Mouse (Mus musculus) lung, embryonic 15.5 days (tissue): Measurements from ENCODE around the gene Rftn1. TPM values are rescaled to one million over a fixed set of nuclear protein-coding genes. Genes with fewer than 3 reads are reported as not detected.

ENCODE experiments used
- ATAC-seq: fragments of 200-750 bp; cut with Nextera tagmentation; 2 replicates; pipeline ENCODE4 v1.8.0; 2017; ENCODE audit warnings: moderate number of reproducible peaks, borderline replicate concordance; ENCODE audit not compliant: low FRiP score, low TSS enrichment; ENCODE audit errors: extremely low read depth
- H3K27ac ChIP-seq: fragments of 300-500 bp; sonication (generic); 2 replicates; pipeline ENCODE4 v1.5.1; 2015; ENCODE audit warnings: moderate library complexity, mild to moderate bottlenecking, inconsistent platforms
- H3K27me3 ChIP-seq: fragments of 300-500 bp; sonication (generic); 2 replicates; pipeline ENCODE4 v1.6.1; 2015; ENCODE audit warnings: inconsistent platforms
- H3K36me3 ChIP-seq: fragments of 300-500 bp; sonication (generic); 2 replicates; pipeline ENCODE4 v1.6.1; 2015; ENCODE audit warnings: inconsistent platforms
- H3K4me1 ChIP-seq: fragments of 300-500 bp; sonication (generic); 2 replicates; pipeline ENCODE4 v1.6.1; 2015; ENCODE audit warnings: inconsistent platforms
- H3K4me2 ChIP-seq: fragments of 300-500 bp; sonication (generic); 2 replicates; pipeline ENCODE4 v1.6.1; 2015; ENCODE audit warnings: inconsistent platforms, mild to moderate bottlenecking, moderate library complexity
- H3K4me3 ChIP-seq: fragments of 300-500 bp; sonication (generic); 2 replicates; pipeline ENCODE4 v1.5.1; 2015; ENCODE audit warnings: mild to moderate bottlenecking, inconsistent platforms
- H3K9ac ChIP-seq: fragments of 300-500 bp; sonication (generic); 2 replicates; pipeline ENCODE4 v1.6.1; 2015; ENCODE audit warnings: inconsistent platforms
- H3K9me3 ChIP-seq: fragments of 300-500 bp; sonication (generic); 2 replicates; pipeline ENCODE4 v1.6.1; 2016; ENCODE audit warnings: inconsistent platforms
- WGBS: fragments of 180-500 bp; shearing (Covaris S2); methylation state at CpG from one replicate; pipeline ENCODE4 v1.1.7; 2015; 5-methylcytosine and 5-hydroxymethylcytosine counted together
- polyA plus RNA-seq: library from polyadenylated mRNA; unstranded; fragments of >200 nt; fragmentation: Nextera tagmentation; extraction: Ambion mirVana; gene quantifications from 2 replicates; pipeline ENCODE4 v1.2.1, GENCODE M21; 2015

Rftn1 gene
- polyA plus RNA-seq, 1 experiment from 2014 or later: 18.4 TPM

DNA sequence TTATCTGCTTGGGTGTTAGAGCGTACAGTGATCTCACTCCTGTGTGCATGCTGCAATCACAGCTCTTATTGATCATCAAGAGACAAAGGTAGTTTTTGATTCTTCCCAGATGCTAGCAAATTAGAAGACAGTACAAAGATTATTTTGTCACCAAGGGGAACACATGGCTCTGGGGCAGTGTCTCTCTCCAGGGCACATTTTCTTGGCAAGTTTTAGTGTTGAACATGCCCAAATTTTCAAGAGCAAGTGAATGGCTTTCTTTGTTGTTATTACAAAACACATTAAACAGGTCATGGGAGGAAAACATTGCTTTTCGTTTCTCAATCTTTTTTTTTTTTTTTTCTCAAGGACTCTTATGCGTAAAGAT lies 213.1 kb downstream of the Rftn1 start:
- H3K4me3 ChIP-seq: no peak overlapping the region
- 72% methylated on average over 3 of the region's 3 CpGs for WGBS
- no peak overlapping the region for H3K4me2 ChIP-seq
- H3K9ac ChIP-seq: no peak overlapping the region
- H3K36me3 ChIP-seq: no peaks in the 10 kb centered on the region
- no peaks in the 10 kb centered on the region for H3K4me1 ChIP-seq
- ATAC-seq: no peak
- H3K27me3 ChIP-seq: no peaks in the 10 kb centered on the region
- H3K27ac ChIP-seq: no peak overlapping the region
- no peaks in the 10 kb centered on the region for H3K9me3 ChIP-seq

DNA sequence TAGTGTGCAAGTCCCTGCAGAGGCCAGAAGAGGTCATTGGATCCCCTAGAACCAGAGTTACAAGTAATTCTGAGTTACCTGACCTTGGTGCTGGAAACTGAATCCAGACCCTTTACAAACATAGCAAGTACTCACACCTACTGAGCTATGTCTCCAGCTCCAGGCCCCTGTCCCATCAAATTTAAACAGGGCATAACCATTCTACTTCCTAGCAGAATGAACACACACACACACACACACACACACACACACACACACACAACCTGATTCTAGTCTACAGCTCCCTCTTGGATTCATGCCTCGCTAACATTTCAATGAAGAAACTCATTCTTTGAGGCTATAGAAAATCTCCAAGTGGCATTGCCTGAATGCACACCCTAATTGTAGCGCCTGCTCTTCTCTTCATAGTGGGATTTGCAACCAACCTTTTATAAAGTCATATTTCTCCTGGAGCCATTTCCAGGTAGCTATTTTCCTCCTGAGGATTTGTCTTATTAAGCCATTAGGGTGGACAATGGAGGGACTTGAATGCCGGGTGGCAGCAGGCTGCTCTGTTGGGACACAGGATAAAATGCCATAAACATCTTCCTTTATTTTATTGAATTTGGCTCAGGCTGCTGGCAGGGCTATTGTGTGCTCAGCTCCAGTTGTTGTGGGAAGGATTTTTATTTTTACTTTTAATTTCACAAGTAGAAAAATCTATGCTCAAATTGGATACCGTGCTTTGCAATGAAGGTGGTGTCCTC lies 213.6 kb downstream of the Rftn1 start:
- Histone ChIP-seq H3K4me2 (no peak overlapping the region), H3K4me3 (no peak overlapping the region), H3K27me3 (no peaks in the 10 kb centered on the region), H3K9ac (no peak overlapping the region), H3K4me1 (no peaks in the 10 kb centered on the region), H3K27ac (no peak overlapping the region), H3K36me3 (no peaks in the 10 kb centered on the region), H3K9me3 (no peaks in the 10 kb centered on the region)
- no peak for ATAC-seq
- WGBS: 84% methylated on average over 4 of the region's 4 CpGs

DNA sequence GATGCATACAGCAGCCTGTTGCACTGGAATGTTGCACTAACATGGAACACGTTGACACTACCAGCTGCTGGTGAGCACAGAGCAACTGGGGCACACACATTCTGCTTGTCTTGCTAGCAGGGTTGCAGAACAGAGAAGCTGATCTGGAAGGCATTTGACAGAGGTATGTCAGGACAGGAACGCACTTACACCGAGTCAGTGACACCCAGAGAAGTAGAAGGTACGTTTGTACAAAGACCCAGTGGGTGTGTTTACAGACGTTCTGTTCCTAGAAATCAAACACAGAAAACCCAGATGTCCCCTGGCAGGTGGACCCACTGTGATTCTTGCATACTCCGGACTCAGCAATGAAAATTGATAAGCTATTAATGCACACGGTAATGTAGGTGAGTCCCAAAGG lies 215.0 kb downstream of the Rftn1 start:
- no peak for ATAC-seq
- no peaks in the 10 kb centered on the region for H3K27me3 ChIP-seq
- H3K4me2 ChIP-seq: no peak overlapping the region
- H3K4me3 ChIP-seq: no peak overlapping the region
- no peaks in the 10 kb centered on the region for H3K36me3 ChIP-seq
- no peaks in the 10 kb centered on the region for H3K4me1 ChIP-seq
- H3K27ac ChIP-seq: no peak overlapping the region
- H3K9me3 ChIP-seq: no peaks in the 10 kb centered on the region
- H3K9ac ChIP-seq: no peak overlapping the region
- WGBS: 53% methylated on average over 7 of the region's 7 CpGs

DNA sequence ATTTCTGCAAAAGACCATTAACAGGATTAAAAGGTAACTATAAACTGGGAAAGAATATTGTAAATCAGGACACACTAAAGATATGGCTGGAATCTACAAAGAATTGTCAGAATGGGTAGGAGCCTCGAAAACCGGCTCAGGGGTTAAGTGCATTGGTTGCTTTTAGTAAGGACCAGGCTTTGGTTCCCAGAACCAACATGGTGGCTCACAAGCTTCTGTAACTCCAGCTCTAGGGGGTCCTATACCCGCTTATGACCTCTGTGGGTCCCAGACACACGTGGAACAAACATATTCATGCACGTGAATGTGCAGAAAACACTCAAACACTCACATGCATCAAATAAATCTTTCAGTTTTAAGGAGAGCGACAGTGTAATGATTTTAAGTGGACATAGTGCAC lies 215.5 kb downstream of the Rftn1 start:
- Histone ChIP-seq H3K9ac (no peak overlapping the region), H3K4me1 (no peaks in the 10 kb centered on the region), H3K4me3 (no peak overlapping the region), H3K27me3 (no peaks in the 10 kb centered on the region), H3K27ac (no peak overlapping the region), H3K4me2 (no peak overlapping the region), H3K36me3 (no peaks in the 10 kb centered on the region), H3K9me3 (no peaks in the 10 kb centered on the region)
- WGBS: 73% methylated on average over 6 of the region's 6 CpGs
- no peak for ATAC-seq

DNA sequence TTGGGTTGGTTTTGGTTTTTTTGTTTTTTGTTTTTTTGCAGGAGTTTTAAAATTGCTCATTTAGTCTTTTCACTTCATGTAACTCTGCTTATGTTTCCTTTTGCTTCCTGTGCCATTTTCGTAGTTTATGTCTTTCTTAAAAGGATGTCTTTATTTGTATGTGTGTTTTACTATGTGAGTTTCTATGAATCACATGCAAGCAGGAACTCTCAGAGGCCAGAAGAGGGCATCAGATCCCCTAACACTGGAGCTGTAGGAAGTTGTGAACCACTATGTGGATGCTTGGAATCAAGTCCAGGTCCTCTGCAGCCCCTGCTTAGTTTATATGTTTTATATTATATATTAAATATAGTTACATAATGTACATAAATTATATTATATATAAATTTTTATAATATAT lies 218.3 kb downstream of the Rftn1 start:
- Histone ChIP-seq H3K27ac (no peak overlapping the region), H3K9me3 (no peaks in the 10 kb centered on the region), H3K4me2 (no peak overlapping the region), H3K4me1 (no peaks in the 10 kb centered on the region), H3K4me3 (no peak overlapping the region), H3K27me3 (no peaks in the 10 kb centered on the region), H3K36me3 (no peaks in the 10 kb centered on the region), H3K9ac (no peak overlapping the region)
- ATAC-seq: no peak
- WGBS: 94% methylated on average over 1 of the region's 1 CpGs

DNA sequence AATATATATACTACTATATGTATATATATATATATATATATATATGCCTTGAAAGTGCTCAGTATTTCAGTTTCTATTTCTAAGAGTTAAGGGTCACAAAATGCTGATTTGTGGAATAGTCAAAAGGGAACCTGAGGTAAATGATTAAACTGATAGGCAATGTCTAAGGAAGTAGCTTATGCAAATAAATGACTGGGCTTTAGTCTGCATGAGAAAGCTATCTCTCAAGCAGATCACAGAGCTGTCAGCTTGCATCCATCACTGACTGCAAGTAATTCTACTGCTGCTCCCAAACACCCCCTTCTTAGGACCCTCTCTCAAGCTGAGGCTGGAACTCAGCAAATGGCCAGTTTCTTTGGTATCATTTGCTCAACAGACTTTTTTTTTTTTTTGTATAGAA lies 219.4 kb downstream of the Rftn1 start:
- Histone ChIP-seq H3K9ac (no peak overlapping the region), H3K4me2 (no peak overlapping the region), H3K27ac (no peak overlapping the region), H3K9me3 (no peaks in the 10 kb centered on the region), H3K4me1 (no peaks in the 10 kb centered on the region), H3K36me3 (no peaks in the 10 kb centered on the region), H3K27me3 (no peaks in the 10 kb centered on the region), H3K4me3 (no peak overlapping the region)
- no peak for ATAC-seq

DNA sequence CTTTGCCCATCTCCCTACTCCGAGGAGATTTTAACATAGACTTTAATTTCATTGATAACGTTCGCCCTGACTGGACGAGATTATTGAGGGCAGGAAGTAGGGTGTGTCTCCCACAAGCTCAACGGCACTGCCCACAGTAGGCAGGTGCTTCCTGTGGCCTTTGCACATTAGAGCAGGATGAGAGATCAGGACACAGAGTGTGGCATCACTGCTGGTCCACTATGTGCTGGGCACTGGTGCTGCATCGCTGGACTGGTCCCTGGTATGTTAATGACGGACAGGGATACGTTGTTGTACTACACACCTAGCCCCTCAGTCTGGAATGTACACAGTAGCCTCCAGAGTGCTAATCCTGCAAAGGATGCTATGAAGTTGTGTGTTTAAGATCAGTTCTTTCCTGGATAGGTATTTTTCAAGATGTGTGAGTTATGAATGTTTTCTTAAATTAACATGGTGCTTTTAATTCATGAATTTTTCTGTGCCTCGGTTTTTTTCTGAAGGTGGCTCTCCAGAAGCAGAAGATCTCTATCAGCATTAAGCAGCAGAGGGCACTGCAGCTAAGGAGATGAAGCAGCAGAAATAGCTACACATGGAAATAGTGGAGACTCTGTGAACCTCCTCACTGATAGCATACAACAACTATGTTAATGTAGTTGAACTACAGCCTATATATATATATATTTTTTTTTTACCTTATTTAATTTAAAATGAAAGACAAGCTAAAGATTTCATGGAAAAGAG lies 221.8 kb downstream of the Rftn1 start:
- WGBS: 46% methylated on average over 9 of the region's 9 CpGs
- no peak overlapping the region for H3K4me3 ChIP-seq
- no peak for ATAC-seq
- no peaks in the 10 kb centered on the region for H3K4me1 ChIP-seq
- no peaks in the 10 kb centered on the region for H3K36me3 ChIP-seq
- H3K9me3 ChIP-seq: no peaks in the 10 kb centered on the region
- no peak overlapping the region for H3K27ac ChIP-seq
- H3K9ac ChIP-seq: no peak overlapping the region
- H3K27me3 ChIP-seq: no peaks in the 10 kb centered on the region
- H3K4me2 ChIP-seq: no peak overlapping the region

DNA sequence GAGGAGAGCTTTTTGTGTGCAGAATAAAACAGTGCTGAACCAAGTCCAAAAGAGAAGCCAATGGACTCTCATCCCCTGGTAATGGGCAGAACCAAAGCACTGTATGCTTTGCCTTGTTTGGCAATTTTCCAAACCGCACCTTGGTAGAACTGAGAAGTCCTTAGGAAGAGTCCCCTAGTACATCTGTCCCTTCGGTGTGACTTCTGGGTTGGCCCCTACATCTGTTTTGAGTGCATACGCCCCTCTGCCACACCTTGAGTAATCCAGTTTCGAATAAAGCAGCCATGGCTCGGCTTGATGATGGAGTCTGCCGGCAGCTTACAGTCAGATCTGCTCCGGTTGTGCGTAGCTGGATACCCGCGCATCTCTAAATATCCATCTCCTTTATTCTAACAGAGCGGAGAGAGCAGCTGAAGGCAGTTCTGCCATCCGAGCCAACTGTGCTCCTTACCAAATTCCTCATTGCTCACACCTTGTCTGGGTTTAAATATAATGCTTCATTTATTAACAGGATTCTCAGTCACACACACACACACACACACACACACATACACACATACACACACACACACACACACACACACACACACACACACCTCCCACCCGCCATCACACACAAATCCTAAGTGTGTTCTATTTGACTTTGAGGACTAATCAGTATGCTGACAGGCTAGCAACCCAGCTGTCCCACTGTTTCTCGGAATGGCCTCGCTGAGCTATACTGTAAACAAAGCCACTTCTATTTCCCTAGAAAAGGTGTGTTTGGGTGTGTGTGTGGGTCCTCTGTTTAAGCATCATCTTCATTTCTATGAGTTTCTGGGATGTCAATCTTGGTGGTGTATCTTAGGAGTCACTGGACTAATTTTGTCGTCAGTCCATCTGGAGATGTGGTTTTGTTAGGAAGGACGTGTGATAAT lies 224.4 kb downstream of the Rftn1 start:
- WGBS: 76% methylated on average over 17 of the region's 17 CpGs
- no peak overlapping the region for H3K9ac ChIP-seq

DNA sequence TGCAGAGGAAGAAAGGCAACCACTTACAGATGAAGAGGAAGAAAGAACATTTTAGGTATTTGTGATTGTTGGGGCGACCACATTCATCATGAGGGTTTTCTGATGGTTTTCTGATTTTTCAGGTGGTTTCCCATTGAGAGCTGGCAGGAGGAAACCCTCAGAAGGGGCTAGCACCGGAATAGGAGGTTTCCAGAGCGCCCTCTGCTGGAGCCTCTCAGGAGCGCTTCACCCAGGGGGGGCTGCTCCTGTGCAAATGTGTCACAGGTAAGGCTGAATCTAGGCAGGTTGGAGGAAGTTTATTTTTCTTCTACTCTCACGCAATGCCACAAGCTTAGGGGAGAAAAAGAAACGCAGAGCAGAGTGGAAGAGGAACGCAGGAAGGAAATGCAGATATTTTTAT lies 225.4 kb downstream of the Rftn1 start:
- no peak overlapping the region for H3K27ac ChIP-seq
- no peaks in the 10 kb centered on the region for H3K9me3 ChIP-seq
- no peak overlapping the region for H3K4me2 ChIP-seq
- WGBS: 76% methylated on average over 7 of the region's 7 CpGs
- no peak for ATAC-seq
- no peaks in the 10 kb centered on the region for H3K36me3 ChIP-seq
- H3K4me3 ChIP-seq: no peak overlapping the region
- no peak overlapping the region for H3K9ac ChIP-seq
- no peaks in the 10 kb centered on the region for H3K27me3 ChIP-seq
- no peaks in the 10 kb centered on the region for H3K4me1 ChIP-seq

More for the DNA sequence above, 224.4 kb downstream of the Rftn1 start:
- Histone ChIP-seq H3K4me1 (no peaks in the 10 kb centered on the region), H3K9me3 (no peaks in the 10 kb centered on the region), H3K27ac (no peak overlapping the region), H3K4me2 (no peak overlapping the region), H3K4me3 (no peak overlapping the region), H3K27me3 (no peaks in the 10 kb centered on the region), H3K36me3 (no peaks in the 10 kb centered on the region)
- ATAC-seq: no peak

DNA sequence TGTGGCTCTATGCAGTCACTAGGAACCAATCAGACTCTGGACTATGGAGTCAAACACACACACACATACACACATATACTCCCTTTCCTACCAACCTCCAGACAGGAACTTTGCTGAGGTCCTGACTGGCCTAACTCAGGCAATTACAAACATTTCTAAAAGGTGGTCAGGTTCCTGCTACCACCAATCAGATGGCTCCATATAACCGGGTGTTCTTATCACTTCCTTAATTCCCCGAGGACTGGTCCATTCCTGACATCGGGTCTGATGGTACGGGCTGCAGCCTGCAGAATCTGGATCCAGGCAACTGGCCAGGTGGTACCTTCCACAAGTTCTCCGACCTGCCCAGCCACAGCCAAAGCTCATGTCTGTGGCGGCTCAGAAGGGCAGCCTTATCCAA lies 226.0 kb downstream of the Rftn1 start:
- Histone ChIP-seq H3K4me3 (no peak overlapping the region), H3K9ac (no peak overlapping the region), H3K9me3 (no peaks in the 10 kb centered on the region), H3K4me2 (no peak overlapping the region), H3K27ac (no peak overlapping the region), H3K4me1 (no peaks in the 10 kb centered on the region), H3K36me3 (no peaks in the 10 kb centered on the region), H3K27me3 (no peaks in the 10 kb centered on the region)
- ATAC-seq: no peak
- WGBS: 83% methylated on average over 6 of the region's 6 CpGs

DNA sequence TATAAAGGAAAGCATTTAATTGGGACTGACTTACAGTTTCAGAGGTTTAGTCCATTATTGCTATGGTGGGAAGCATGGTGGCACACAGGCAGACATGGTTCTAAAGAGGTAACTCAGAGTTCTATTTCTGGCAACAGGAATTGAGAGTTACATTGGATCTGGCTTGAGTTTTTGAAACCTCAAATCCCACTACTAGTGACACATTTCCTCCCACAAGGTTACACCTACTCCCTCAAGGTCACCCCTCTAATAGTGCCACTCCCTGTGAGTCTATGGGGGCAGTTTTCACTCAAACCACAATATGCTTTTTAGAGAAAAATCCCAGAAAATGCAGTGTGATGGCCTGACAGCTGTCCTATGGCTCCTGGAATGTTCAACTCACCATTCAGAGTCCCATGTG lies 231.5 kb downstream of the Rftn1 start:
- H3K36me3 ChIP-seq: no peaks in the 10 kb centered on the region
- no peak overlapping the region for H3K4me2 ChIP-seq
- H3K27ac ChIP-seq: no peak overlapping the region
- no peaks in the 10 kb centered on the region for H3K27me3 ChIP-seq
- no peaks in the 10 kb centered on the region for H3K9me3 ChIP-seq
- no peak for ATAC-seq
- no peak overlapping the region for H3K4me3 ChIP-seq
- no peaks in the 10 kb centered on the region for H3K4me1 ChIP-seq
- H3K9ac ChIP-seq: no peak overlapping the region
